Mouse (Mus musculus): ENCODE measurements around the gene Rasgrp2. TPM values are rescaled to one million over a fixed set of nuclear protein-coding genes. Genes with fewer than 3 reads are reported as not detected.

The Rasgrp2 gene
- polyA plus RNA-seq, 1 experiment from 2014 or later, result 34.6 TPM

- H3K4me2 ChIP-seq (replicated peaks), result peak overlapping the region; percentile 99
- H3K9me3 ChIP-seq, result no peaks in the 10 kb centered on the region
- peak overlapping the region; percentile 63 for H3K9ac ChIP-seq (replicated peaks)
- no peaks in the 10 kb centered on the region for H3K36me3 ChIP-seq
- no peak overlapping the region for H3K27ac ChIP-seq (replicated peaks)
- no peak for ATAC-seq (replicated peaks)
- H3K4me3 ChIP-seq, result peak overlapping the region; percentile 79
- 3% methylated on average over 29 of the region's 29 CpGs for WGBS
- peaks cover 21% of the 10 kb centered on the region for H3K27me3 ChIP-seq
- peaks cover 39% of the 10 kb centered on the region for H3K4me1 ChIP-seq
Measured at GRCm38 (mm10) chr19:6400096-6401086, 1.3 kb downstream of the Rasgrp2 start.

- no peak overlapping the region for H3K27ac ChIP-seq (replicated peaks)
- H3K9ac ChIP-seq (replicated peaks), result 0 out of 2 replicates have a peak overlapping the region, but pooled peaks have one; percentile 22
- no peaks in the 10 kb centered on the region for H3K36me3 ChIP-seq
- H3K9me3 ChIP-seq, result no peaks in the 10 kb centered on the region
- under 1% methylated on average over 32 of the region's 32 CpGs for WGBS
- peak overlapping the region; percentile 99 for H3K4me2 ChIP-seq (replicated peaks)
- peaks cover 21% of the 10 kb centered on the region for H3K27me3 ChIP-seq
- peak overlapping the region; percentile 79 for H3K4me3 ChIP-seq
- H3K4me1 ChIP-seq, result peaks cover 39% of the 10 kb centered on the region
- ATAC-seq (replicated peaks), result no peak; the same call in 1 of the 2 replicates
Measured at GRCm38 (mm10) chr19:6401131-6401815, 2.1 kb downstream of the Rasgrp2 start.

- no peak overlapping the region for H3K9ac ChIP-seq (replicated peaks)
- whole genome bisulfite sequencing, result 17% methylated on average over 9 of the region's 9 CpGs
- H3K27ac ChIP-seq (replicated peaks), result no peak overlapping the region
Measured at GRCm38 (mm10) chr19:6401951-6402350, 2.8 kb downstream of the Rasgrp2 start.

GRCm38 (mm10) chr19:6403869-6404268, 4.7 kb downstream of the Rasgrp2 start:
- no peak overlapping the region for H3K4me2 ChIP-seq (replicated peaks)
- ATAC-seq (replicated peaks), result no peak
- H3K4me1 ChIP-seq, result peaks cover 30% of the 10 kb centered on the region
- no peaks in the 10 kb centered on the region for H3K36me3 ChIP-seq
- WGBS, result 82% methylated on average over 10 of the region's 10 CpGs
- H3K4me3 ChIP-seq, result no peak overlapping the region
- no peaks in the 10 kb centered on the region for H3K9me3 ChIP-seq
- no peak overlapping the region for H3K27ac ChIP-seq (replicated peaks)
- H3K27me3 ChIP-seq, result peaks cover 21% of the 10 kb centered on the region
- no peak overlapping the region for H3K9ac ChIP-seq (replicated peaks)

More at GRCm38 (mm10) chr19:6401951-6402350, 2.8 kb downstream of the Rasgrp2 start:
- no peaks in the 10 kb centered on the region for H3K36me3 ChIP-seq
- no peak for ATAC-seq (replicated peaks)
- peaks cover 39% of the 10 kb centered on the region for H3K4me1 ChIP-seq
- no peaks in the 10 kb centered on the region for H3K9me3 ChIP-seq
- peak overlapping the region; percentile 99 for H3K4me2 ChIP-seq (replicated peaks)
- H3K27me3 ChIP-seq, result peaks cover 21% of the 10 kb centered on the region
- H3K4me3 ChIP-seq, result peak overlapping the region; percentile 79

- Histone ChIP-seq H3K36me3 (no peaks in the 10 kb centered on the region), H3K4me2 (replicated peaks) (no peak overlapping the region), H3K4me3 (no peak overlapping the region), H3K4me1 (peaks cover 16% of the 10 kb centered on the region), H3K27ac (replicated peaks) (no peak overlapping the region), H3K9me3 (no peaks in the 10 kb centered on the region), H3K9ac (replicated peaks) (no peak overlapping the region), H3K27me3 (peaks cover 18% of the 10 kb centered on the region)
- ATAC-seq (replicated peaks), result no peak
- 67% methylated on average over 10 of the region's 10 CpGs for WGBS
Measured at GRCm38 (mm10) chr19:6405433-6405832, 6.3 kb downstream of the Rasgrp2 start.

- H3K4me1 ChIP-seq, result peaks cover 6% of the 10 kb centered on the region
- no peak overlapping the region for H3K4me2 ChIP-seq (replicated peaks)
- WGBS, result 80% methylated on average over 8 of the region's 8 CpGs
Measured at GRCm38 (mm10) chr19:6407109-6407508, 8.0 kb downstream of the Rasgrp2 start.

GRCm38 (mm10) chr19:6407816-6408510, 8.8 kb downstream of the Rasgrp2 start:
- H3K36me3 ChIP-seq, result no peaks in the 10 kb centered on the region
- H3K9ac ChIP-seq (replicated peaks), result no peak overlapping the region
- H3K27me3 ChIP-seq, result no peaks in the 10 kb centered on the region
- peaks cover 6% of the 10 kb centered on the region for H3K4me1 ChIP-seq
- no peak for ATAC-seq (replicated peaks)
- no peak overlapping the region for H3K4me3 ChIP-seq
- 56% methylated on average over 16 of the region's 16 CpGs for WGBS
- H3K27ac ChIP-seq (replicated peaks), result no peak overlapping the region
- no peak overlapping the region for H3K4me2 ChIP-seq (replicated peaks)
- no peaks in the 10 kb centered on the region for H3K9me3 ChIP-seq

More at GRCm38 (mm10) chr19:6407109-6407508, 8.0 kb downstream of the Rasgrp2 start:
- peaks cover 3% of the 10 kb centered on the region; the same call in 1 of the 2 replicates for H3K27me3 ChIP-seq
- H3K4me3 ChIP-seq, result no peak overlapping the region
- no peak overlapping the region for H3K27ac ChIP-seq (replicated peaks)
- no peaks in the 10 kb centered on the region for H3K36me3 ChIP-seq
- no peaks in the 10 kb centered on the region for H3K9me3 ChIP-seq
- no peak for ATAC-seq (replicated peaks)
- H3K9ac ChIP-seq (replicated peaks), result no peak overlapping the region

- Histone ChIP-seq H3K27ac (replicated peaks) (no peak overlapping the region), H3K9me3 (no peaks in the 10 kb centered on the region), H3K27me3 (no peaks in the 10 kb centered on the region), H3K4me2 (replicated peaks) (no peak overlapping the region), H3K9ac (replicated peaks) (no peak overlapping the region), H3K36me3 (no peaks in the 10 kb centered on the region), H3K4me3 (no peak overlapping the region), H3K4me1 (peaks cover 6% of the 10 kb centered on the region)
- 79% methylated on average over 8 of the region's 8 CpGs for WGBS
- ATAC-seq (replicated peaks), result no peak
Measured at GRCm38 (mm10) chr19:6408749-6409148, 9.6 kb downstream of the Rasgrp2 start.

- ATAC-seq (replicated peaks), result no peak
- Histone ChIP-seq H3K27me3 (no peaks in the 10 kb centered on the region), H3K4me2 (replicated peaks) (no peak overlapping the region), H3K27ac (replicated peaks) (no peak overlapping the region), H3K9me3 (no peaks in the 10 kb centered on the region), H3K36me3 (no peaks in the 10 kb centered on the region), H3K4me3 (no peak overlapping the region), H3K4me1 (peaks cover 6% of the 10 kb centered on the region), H3K9ac (replicated peaks) (no peak overlapping the region)
- WGBS, result 75% methylated on average over 5 of the region's 5 CpGs
Measured at GRCm38 (mm10) chr19:6409176-6409575, 10.0 kb downstream of the Rasgrp2 start.

- H3K27ac ChIP-seq (replicated peaks), result no peak overlapping the region
- no peaks in the 10 kb centered on the region for H3K36me3 ChIP-seq
- H3K9me3 ChIP-seq, result no peaks in the 10 kb centered on the region
- WGBS, result 88% methylated on average over 5 of the region's 5 CpGs
- no peak overlapping the region for H3K4me3 ChIP-seq
- no peak overlapping the region for H3K4me2 ChIP-seq (replicated peaks)
- peaks cover 9% of the 10 kb centered on the region for H3K4me1 ChIP-seq
- no peak overlapping the region for H3K9ac ChIP-seq (replicated peaks)
- no peak for ATAC-seq (replicated peaks)
- no peaks in the 10 kb centered on the region for H3K27me3 ChIP-seq
Measured at GRCm38 (mm10) chr19:6409936-6410335, 10.8 kb downstream of the Rasgrp2 start.

- no peak for ATAC-seq (replicated peaks)
- no peaks in the 10 kb centered on the region for H3K9me3 ChIP-seq
- H3K36me3 ChIP-seq, result no peaks in the 10 kb centered on the region
- no peak overlapping the region for H3K27ac ChIP-seq (replicated peaks)
- H3K27me3 ChIP-seq, result no peaks in the 10 kb centered on the region
- no peak overlapping the region for H3K4me2 ChIP-seq (replicated peaks)
- no peak overlapping the region for H3K9ac ChIP-seq (replicated peaks)
- peaks cover 37% of the 10 kb centered on the region for H3K4me1 ChIP-seq
- no peak overlapping the region for H3K4me3 ChIP-seq
- 79% methylated on average over 14 of the region's 14 CpGs for WGBS
Measured at GRCm38 (mm10) chr19:6412798-6413197, 13.7 kb downstream of the Rasgrp2 start.

All from forebrain, embryonic 15.5 days (tissue).